Mouse (Mus musculus): ENCODE measurements around the gene Zfp26. TPM values are rescaled to one million over a fixed set of nuclear protein-coding genes. Genes with fewer than 3 reads are reported as not detected.

The Zfp26 gene
- polyA plus RNA-seq, 1 experiment from 2014 or later = 26.5 TPM

DNA sequence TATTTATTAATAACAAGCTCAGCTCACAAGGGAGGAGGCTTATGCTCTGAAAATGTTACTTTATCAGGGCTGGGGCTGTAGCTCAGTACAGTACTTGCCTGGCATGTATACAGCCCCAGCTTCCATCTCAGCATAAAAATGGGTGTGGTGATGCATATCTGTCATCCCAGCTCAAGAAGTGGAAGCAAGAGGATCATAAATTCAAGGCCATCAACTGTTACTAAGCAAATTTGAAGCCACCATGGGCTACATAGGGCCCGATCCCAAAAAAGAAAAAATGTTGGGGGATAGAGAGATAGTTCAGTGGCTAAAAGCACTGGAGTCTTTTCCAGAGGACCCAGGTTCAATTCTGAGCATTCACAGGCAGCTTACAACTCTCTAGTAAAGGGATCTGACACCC is 16.7 kb upstream of the Zfp26 start:
- H3K36me3 ChIP-seq (ENCODE audit: control insufficient read depth, insufficient read depth, low read length) = peaks cover 66% of the 10 kb centered on the region
- no peak for DNase-seq (ENCODE audit: low spot score)
- no peaks in the 10 kb centered on the region for H3K4me1 ChIP-seq (ENCODE audit: control insufficient read depth, insufficient read depth, low read length)
- 92% methylated on average over 1 of the region's 1 CpGs for WGBS
- no peak overlapping the region for H3K27ac ChIP-seq (ENCODE audit: low read depth, low read length)
- no peak for ATAC-seq
- H3K27me3 ChIP-seq (replicated peaks; ENCODE audit: control insufficient read depth, insufficient read depth, low read length) = no peaks in the 10 kb centered on the region
- no peak overlapping the region for H3K4me3 ChIP-seq (ENCODE audit: low read depth, low read length)
- H3K9ac ChIP-seq (ENCODE audit: low read length) = no peak overlapping the region
- no peaks in the 10 kb centered on the region for H3K9me3 ChIP-seq (replicated peaks; ENCODE audit: control insufficient read depth, low read length)
- H3K4me2 ChIP-seq (ENCODE audit: low read length) = no peak overlapping the region

DNA sequence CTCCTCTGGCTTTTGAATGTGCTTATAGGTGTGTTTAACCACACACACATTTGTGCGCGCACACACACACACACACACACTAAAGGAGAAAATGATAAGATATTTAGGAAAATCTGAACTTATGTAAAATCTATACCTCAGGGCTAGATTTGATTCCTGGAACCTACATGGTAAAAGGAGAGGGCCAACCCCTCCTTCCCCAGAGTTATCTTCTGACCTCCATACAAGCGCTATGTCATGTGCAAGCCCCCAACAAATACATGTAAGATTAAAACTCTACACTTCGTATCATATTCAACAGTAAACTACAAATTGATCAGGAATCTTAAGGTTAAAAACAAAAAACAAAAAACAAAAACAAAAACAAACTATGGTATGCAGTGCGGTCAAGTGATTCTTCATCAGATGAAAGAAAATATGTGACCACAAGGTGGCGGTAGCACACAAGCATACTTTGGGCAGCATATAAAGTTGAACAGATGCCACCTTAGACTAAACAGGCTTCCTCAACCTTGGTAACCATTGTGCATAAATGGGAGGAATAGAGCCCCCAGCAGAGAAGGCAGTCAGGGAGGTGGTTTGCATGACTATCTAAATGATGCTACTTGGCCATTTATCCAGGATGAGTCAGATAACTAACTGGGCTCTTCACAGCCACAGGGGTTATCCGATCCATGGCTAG is 6.9 kb upstream of the Zfp26 start:
- Histone ChIP-seq H3K27me3 (replicated peaks; ENCODE audit: control insufficient read depth, insufficient read depth, low read length) (no peaks in the 10 kb centered on the region), H3K9ac (ENCODE audit: low read length) (no peak overlapping the region), H3K9me3 (replicated peaks; ENCODE audit: control insufficient read depth, low read length) (peaks cover 3% of the 10 kb centered on the region; the same call in 1 of the 2 replicates), H3K27ac (ENCODE audit: low read depth, low read length) (no peak overlapping the region), H3K4me1 (ENCODE audit: control insufficient read depth, insufficient read depth, low read length) (no peaks in the 10 kb centered on the region), H3K36me3 (ENCODE audit: control insufficient read depth, insufficient read depth, low read length) (peaks cover 32% of the 10 kb centered on the region), H3K4me3 (ENCODE audit: low read depth, low read length) (no peak overlapping the region), H3K4me2 (ENCODE audit: low read length) (no peak overlapping the region)
- ATAC-seq (peak; percentile 75), DNase-seq (ENCODE audit: low spot score) (peak; percentile 86)
- WGBS = 58% methylated on average over 7 of the region's 7 CpGs

DNA sequence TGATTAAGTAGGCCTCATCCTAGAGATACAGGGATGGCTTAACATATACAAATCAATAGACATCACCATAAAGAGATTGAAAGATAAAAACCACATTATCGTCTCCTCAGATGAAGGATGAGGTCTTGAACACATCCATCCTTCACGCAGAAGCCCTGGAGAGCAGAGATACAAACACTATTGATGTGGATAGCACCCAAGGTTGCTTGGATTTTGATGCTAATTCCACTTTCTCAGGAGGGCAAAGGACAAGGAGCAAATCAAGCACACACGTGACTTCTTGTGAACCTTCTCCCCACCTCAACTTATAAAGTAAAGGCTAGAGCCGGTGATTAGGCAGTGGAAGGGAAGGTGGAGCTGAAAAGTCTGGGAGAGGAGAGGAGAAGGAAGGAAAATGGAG is 6.3 kb downstream of the Zfp26 start:
- Histone ChIP-seq H3K9ac (ENCODE audit: low read length) (no peak overlapping the region), H3K27ac (ENCODE audit: low read depth, low read length) (no peak overlapping the region), H3K9me3 (replicated peaks; ENCODE audit: control insufficient read depth, low read length) (no peaks in the 10 kb centered on the region), H3K27me3 (replicated peaks; ENCODE audit: control insufficient read depth, insufficient read depth, low read length) (no peaks in the 10 kb centered on the region), H3K36me3 (ENCODE audit: control insufficient read depth, insufficient read depth, low read length) (peaks cover 45% of the 10 kb centered on the region), H3K4me2 (ENCODE audit: low read length) (no peak overlapping the region), H3K4me3 (ENCODE audit: low read depth, low read length) (no peak overlapping the region), H3K4me1 (ENCODE audit: control insufficient read depth, insufficient read depth, low read length) (peaks cover 3% of the 10 kb centered on the region)
- no peak for ATAC-seq
- WGBS = 94% methylated on average over 4 of the region's 4 CpGs
- no peak for DNase-seq (ENCODE audit: low spot score)

DNA sequence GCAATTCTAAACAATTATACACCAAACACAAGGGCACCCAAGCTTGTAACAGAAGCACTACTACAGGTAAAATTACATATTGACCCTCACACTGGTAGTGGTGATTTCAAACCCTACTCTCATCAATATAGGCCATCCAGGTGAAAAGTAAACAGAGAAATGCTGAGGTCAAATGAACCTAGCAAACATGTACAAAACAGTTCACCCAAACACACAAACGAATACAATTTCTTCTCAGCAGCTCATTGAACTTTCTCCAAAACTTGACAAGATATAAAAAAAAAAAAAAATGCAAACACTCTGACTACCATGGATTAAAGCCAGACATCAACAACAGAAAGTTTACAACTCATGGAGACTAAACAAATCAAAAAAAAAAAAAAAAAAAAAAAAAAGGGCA is 8.5 kb downstream of the Zfp26 start:
- Histone ChIP-seq H3K27ac (ENCODE audit: low read depth, low read length) (no peak overlapping the region), H3K4me1 (ENCODE audit: control insufficient read depth, insufficient read depth, low read length) (no peaks in the 10 kb centered on the region), H3K9ac (ENCODE audit: low read length) (no peak overlapping the region), H3K27me3 (replicated peaks; ENCODE audit: control insufficient read depth, insufficient read depth, low read length) (no peaks in the 10 kb centered on the region), H3K9me3 (replicated peaks; ENCODE audit: control insufficient read depth, low read length) (no peaks in the 10 kb centered on the region), H3K4me3 (ENCODE audit: low read depth, low read length) (no peak overlapping the region), H3K36me3 (ENCODE audit: control insufficient read depth, insufficient read depth, low read length) (peaks cover 47% of the 10 kb centered on the region), H3K4me2 (ENCODE audit: low read length) (no peak overlapping the region)
- 98% methylated on average over 1 of the region's 1 CpGs for WGBS
- no peak for ATAC-seq
- DNase-seq (ENCODE audit: low spot score) = no peak

DNA sequence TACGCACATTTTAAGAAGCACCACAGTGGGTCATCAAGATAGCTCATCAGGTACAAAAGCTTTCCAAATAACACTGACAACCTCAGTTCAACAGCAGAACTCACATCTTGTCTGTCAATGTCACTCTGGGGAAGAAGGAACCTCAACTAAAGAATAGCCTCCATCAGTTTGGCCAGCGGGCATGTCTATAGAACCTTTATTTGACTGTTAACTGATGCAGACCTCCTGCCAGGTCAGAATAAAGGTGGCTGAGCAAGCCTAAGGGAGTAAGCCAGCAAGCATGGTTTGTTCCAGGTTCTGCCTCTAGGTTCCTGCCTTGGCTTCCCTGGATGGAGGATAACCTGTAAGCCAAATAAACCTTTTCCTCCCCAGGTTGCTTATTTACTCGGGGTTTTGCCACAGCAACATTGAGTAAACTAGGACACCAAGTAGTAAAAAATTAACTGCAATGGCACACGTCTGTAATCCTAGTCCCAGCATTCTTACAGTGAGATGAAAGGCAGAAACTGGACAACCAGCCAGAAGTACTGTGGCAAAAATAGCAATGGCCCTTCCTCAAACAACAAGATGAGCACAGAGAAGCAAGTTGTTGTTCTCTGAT is 16.7 kb downstream of the Zfp26 start:
- Histone ChIP-seq H3K4me3 (ENCODE audit: low read depth, low read length) (no peak overlapping the region), H3K9ac (ENCODE audit: low read length) (no peak overlapping the region), H3K27ac (ENCODE audit: low read depth, low read length) (no peak overlapping the region), H3K9me3 (replicated peaks; ENCODE audit: control insufficient read depth, low read length) (no peaks in the 10 kb centered on the region; the same call in 1 of the 2 replicates), H3K27me3 (replicated peaks; ENCODE audit: control insufficient read depth, insufficient read depth, low read length) (no peaks in the 10 kb centered on the region), H3K4me1 (ENCODE audit: control insufficient read depth, insufficient read depth, low read length) (no peaks in the 10 kb centered on the region), H3K4me2 (ENCODE audit: low read length) (no peak overlapping the region), H3K36me3 (ENCODE audit: control insufficient read depth, insufficient read depth, low read length) (peaks cover 76% of the 10 kb centered on the region)
- 91% methylated on average over 4 of the region's 4 CpGs for WGBS
- DNase-seq (ENCODE audit: low spot score) = no peak
- ATAC-seq = no peak

DNA sequence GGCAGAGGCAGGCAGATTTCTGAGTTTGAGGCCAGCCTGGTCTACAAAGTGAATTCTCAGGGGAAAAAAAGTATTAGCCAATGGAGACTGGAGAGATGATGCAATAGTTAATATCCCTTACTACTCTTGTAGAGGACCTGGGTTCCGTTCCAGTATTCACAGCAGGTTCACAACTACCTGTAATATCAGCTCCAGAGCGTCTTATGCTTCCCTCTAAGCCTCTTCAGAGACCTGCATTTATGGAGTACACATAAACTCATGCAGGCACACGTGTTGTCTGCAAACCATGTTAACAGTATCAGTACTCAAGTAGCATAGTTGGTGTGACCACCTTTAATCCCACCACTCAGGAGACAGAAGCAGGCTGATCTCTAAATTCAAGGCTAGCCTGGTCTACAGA is 30.0 kb downstream of the Zfp26 start:
- ATAC-seq = no peak
- H3K36me3 ChIP-seq (ENCODE audit: control insufficient read depth, insufficient read depth, low read length) = 0 out of 2 replicates have a peak, but pooled peaks cover 3% of the 10 kb centered on the region
- no peak overlapping the region for H3K4me3 ChIP-seq (ENCODE audit: low read depth, low read length)
- no peak for DNase-seq (ENCODE audit: low spot score)
- no peaks in the 10 kb centered on the region for H3K9me3 ChIP-seq (replicated peaks; ENCODE audit: control insufficient read depth, low read length)
- no peaks in the 10 kb centered on the region for H3K4me1 ChIP-seq (ENCODE audit: control insufficient read depth, insufficient read depth, low read length)
- no peak overlapping the region for H3K27ac ChIP-seq (ENCODE audit: low read depth, low read length)
- H3K27me3 ChIP-seq (replicated peaks; ENCODE audit: control insufficient read depth, insufficient read depth, low read length) = no peaks in the 10 kb centered on the region
- WGBS = 86% methylated on average over 3 of the region's 3 CpGs
- H3K4me2 ChIP-seq (ENCODE audit: low read length) = no peak overlapping the region
- no peak overlapping the region for H3K9ac ChIP-seq (ENCODE audit: low read length)

DNA sequence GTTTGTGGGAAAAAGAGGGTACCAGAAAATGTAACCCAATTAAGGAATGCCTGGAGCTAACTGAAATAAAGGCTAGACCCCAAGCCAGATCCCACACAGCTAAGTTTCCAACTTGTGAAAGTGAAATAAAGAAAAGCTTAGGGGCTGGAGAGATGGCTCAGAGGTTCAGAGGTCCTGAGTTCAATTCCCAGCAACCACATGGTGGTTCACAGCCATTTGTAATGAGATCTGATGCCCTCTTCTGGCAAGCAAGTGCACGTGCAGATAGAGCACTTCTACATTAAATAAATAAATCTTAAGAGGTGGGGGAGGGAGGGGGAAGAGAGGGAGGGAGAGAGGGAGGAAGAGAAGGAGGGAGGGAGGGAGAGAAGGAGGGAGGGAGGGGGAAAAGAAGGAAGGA is 48.5 kb downstream of the Zfp26 start:
- H3K27ac ChIP-seq (ENCODE audit: low read depth, low read length) = no peak overlapping the region
- H3K9me3 ChIP-seq (replicated peaks; ENCODE audit: control insufficient read depth, low read length) = no peaks in the 10 kb centered on the region
- whole genome bisulfite sequencing = 10% methylated on average over 1 of the region's 1 CpGs
- H3K36me3 ChIP-seq (ENCODE audit: control insufficient read depth, insufficient read depth, low read length) = no peaks in the 10 kb centered on the region
- no peak overlapping the region for H3K9ac ChIP-seq (ENCODE audit: low read length)
- no peaks in the 10 kb centered on the region for H3K27me3 ChIP-seq (replicated peaks; ENCODE audit: control insufficient read depth, insufficient read depth, low read length)
- H3K4me1 ChIP-seq (ENCODE audit: control insufficient read depth, insufficient read depth, low read length) = no peaks in the 10 kb centered on the region
- no peak overlapping the region for H3K4me3 ChIP-seq (ENCODE audit: low read depth, low read length)
- H3K4me2 ChIP-seq (ENCODE audit: low read length) = no peak overlapping the region
- no peak for ATAC-seq
- no peak for DNase-seq (ENCODE audit: low spot score)

DNA sequence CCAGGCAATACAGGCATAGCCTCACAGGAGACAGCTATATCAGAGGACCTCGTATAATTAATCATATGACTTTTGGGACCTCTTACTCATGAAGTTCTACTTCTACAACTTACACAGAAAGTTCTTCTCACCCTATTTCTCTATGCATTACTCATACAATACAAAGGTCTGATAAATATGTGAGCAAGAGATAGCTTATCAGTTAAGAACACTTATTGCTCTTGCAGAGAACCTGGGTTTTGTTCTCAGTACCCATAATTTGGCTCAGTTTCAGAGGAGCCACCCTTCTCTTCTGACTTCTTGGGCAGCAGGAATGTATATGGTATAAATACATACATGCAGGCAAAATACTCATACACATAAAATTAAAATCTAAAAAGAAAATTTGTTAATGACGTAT is 50.6 kb downstream of the Zfp26 start:
- Histone ChIP-seq H3K4me3 (ENCODE audit: low read depth, low read length) (no peak overlapping the region), H3K27ac (ENCODE audit: low read depth, low read length) (no peak overlapping the region), H3K9me3 (replicated peaks; ENCODE audit: control insufficient read depth, low read length) (no peaks in the 10 kb centered on the region), H3K9ac (ENCODE audit: low read length) (no peak overlapping the region), H3K4me2 (ENCODE audit: low read length) (no peak overlapping the region), H3K36me3 (ENCODE audit: control insufficient read depth, insufficient read depth, low read length) (no peaks in the 10 kb centered on the region), H3K4me1 (ENCODE audit: control insufficient read depth, insufficient read depth, low read length) (no peaks in the 10 kb centered on the region), H3K27me3 (replicated peaks; ENCODE audit: control insufficient read depth, insufficient read depth, low read length) (no peaks in the 10 kb centered on the region)
- DNase-seq (ENCODE audit: low spot score) (no peak), ATAC-seq (no peak)
- 91% methylated on average over 2 of the region's 2 CpGs for WGBS

DNA sequence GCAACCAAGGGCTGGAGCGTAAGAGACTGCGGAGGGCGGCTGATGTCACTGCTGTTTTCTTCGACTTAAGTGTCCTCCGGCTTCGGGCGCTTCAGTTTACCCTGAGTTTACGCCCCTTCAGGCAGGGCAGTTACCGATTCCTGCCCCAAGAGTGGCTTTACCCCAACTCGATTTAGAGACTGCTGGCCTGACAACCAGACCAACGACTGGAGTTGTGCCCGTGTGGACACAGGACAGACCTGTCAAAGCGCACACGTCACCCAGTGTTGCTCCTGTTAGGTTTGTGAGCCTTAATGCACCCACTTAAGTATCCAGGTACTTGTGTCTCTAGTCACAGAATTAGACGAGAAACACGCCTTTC is 74.6 kb downstream of the Zfp26 start:
- H3K4me2 ChIP-seq (ENCODE audit: low read length) = peak overlapping the region; percentile 72
- ATAC-seq (no peak; the same call in 1 of the 2 replicates), DNase-seq (ENCODE audit: low spot score) (no peak)
- peak overlapping the region; percentile 61 for H3K4me3 ChIP-seq (ENCODE audit: low read depth, low read length)
- peaks cover 8% of the 10 kb centered on the region; the same call in 1 of the 2 replicates for H3K4me1 ChIP-seq (ENCODE audit: control insufficient read depth, insufficient read depth, low read length)
- no peaks in the 10 kb centered on the region for H3K27me3 ChIP-seq (replicated peaks; ENCODE audit: control insufficient read depth, insufficient read depth, low read length)
- 19% methylated on average over 16 of the region's 16 CpGs for WGBS
- no peak overlapping the region; the same call in 1 of the 2 replicates for H3K27ac ChIP-seq (ENCODE audit: low read depth, low read length)
- no peaks in the 10 kb centered on the region for H3K9me3 ChIP-seq (replicated peaks; ENCODE audit: control insufficient read depth, low read length)
- no peaks in the 10 kb centered on the region for H3K36me3 ChIP-seq (ENCODE audit: control insufficient read depth, insufficient read depth, low read length)
- peak overlapping the region; percentile 81 for H3K9ac ChIP-seq (ENCODE audit: low read length)

Measured in forebrain, embryonic 14.5 days (tissue).